Mouse (Mus musculus) splenic B cell, adult 2 months (primary cell): ENCODE results near the gene AC109138.7.

Experiments
- DNase-seq: peaks from one replicate; pipeline ENCODE4 v3.0.0-alpha.2; 2011; ENCODE audit warnings: low read depth, low spot score
- H3K27me3 ChIP-seq: 2 replicates; pipeline ENCODE4 v1.6.1; 2012; ENCODE audit warnings: mild to moderate bottlenecking, low read length, moderate library complexity, mixed read lengths; ENCODE audit not compliant: control insufficient read depth, poor library complexity, insufficient read depth, severe bottlenecking
- H3K36me3 ChIP-seq: 2 replicates; pipeline ENCODE4 v1.6.1; 2012; ENCODE audit warnings: mild to moderate bottlenecking, low read length, moderate library complexity, mixed read lengths; ENCODE audit not compliant: control insufficient read depth, poor library complexity, insufficient read depth, severe bottlenecking

AC109138.7 gene

DNA sequence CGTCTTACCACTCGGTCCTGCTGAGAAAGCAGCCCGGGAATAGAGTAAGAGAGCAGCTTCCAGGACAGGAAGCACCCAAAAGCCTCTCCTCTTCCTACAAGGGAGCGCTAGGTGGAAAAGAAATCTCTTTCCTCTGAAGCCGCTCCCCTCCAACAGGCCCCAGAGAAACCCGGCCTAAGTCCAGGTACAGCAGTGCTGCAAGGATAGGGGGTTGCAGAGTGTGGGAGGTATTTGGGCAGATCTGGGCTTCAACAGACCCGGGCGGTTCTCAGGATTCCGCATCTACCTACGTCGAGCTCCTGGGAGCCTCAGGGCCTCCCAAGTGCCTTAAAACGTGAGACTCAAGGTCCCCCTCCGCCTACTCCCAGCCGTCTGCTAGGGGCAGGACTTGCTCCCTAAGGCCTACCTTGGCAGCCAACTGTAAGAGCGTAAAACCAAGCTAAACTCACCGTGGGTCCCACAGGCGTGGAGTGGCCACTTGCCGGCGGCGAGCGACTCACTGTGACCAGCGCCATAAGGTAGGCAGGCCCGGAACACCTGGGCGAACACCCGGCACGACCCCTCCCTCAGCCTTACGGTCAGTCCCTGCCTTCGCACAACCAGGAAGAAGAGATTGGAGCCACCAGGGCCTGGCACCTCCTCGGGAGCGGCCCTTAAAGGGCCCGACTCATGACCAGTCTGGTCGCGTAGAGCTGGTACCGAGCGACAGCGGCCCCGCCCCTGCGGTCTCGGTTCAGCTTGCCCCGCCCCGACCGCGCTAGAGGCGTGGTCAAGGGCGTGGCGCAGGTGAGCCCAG lies 54.6 kb downstream of the AC109138.7 start, which contains the start of gene Ssh3:
Ssh3 (minus strand) TSS at position 615 of the 796 bp plus-strand sequence.
- H3K36me3 ChIP-seq = no peaks in the 10 kb centered on the region; the same call in 1 of the 2 replicates
- peak; percentile 77 for DNase-seq

DNA sequence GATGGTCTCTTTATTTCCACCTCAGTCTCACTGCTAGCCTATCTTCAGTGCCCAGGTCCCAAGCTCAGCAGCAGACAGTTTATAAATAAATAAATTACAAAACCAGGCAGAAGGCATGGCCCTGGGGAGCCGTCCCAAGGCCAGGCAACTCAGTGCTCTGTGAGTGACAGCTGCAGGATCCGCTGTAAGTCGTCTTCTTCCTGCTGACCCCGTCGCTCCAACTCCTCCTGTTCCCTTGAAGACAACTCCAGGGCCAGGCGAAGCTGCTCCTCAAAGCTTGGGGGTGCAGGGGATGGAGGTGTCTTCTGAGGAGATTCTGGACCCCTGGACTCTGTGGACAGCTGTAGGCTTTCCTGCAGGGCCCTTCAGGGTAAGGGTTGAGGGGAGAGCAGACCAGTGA lies 56.0 kb downstream of the AC109138.7 start:
- no peaks in the 10 kb centered on the region; the same call in 1 of the 2 replicates for H3K36me3 ChIP-seq
- DNase-seq = no peak
- no peaks in the 10 kb centered on the region for H3K27me3 ChIP-seq

More for the DNA sequence above, 54.6 kb downstream of the AC109138.7 start, which contains the start of gene Ssh3:
- H3K27me3 ChIP-seq = no peaks in the 10 kb centered on the region

DNA sequence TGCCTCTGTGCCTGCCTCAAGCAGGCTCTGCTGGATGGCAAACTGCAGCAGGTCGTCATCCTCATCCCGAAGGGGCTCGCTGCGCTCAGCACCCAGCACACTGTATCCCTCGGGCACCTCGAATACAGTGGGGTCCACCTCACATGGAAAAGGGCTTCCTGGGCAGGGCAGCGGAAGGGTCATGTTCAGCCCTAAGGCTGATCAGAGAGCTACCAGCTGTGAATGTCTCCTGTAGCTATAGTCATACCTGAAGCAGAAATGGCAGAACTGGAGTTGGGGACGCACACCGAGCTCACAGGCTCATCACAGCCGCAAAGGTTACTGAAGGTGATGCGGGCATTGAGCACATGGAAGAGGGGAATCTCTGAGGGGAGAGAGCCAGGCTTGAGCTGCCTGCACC lies 56.8 kb downstream of the AC109138.7 start:
- H3K27me3 ChIP-seq = no peaks in the 10 kb centered on the region
- DNase-seq = no peak
- H3K36me3 ChIP-seq = no peaks in the 10 kb centered on the region

DNA sequence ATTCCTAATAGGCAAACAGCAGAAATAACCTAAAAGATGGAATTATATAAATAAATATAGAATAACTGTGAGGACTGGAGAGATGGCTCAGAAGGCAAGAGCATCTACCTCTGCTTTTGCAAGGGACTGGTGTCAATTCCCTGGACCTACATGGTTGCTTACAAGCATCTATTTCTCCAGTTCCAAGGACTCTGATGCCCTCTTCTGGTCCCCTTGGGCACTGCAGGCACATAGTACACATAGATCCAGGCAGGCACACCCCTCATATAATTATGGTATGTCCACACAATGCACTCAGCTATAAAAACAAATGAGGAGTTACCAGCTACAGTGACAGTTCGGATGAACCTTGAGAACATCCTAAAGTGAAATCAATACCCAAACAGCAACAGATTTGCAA lies 65.3 kb downstream of the AC109138.7 start:
- no peaks in the 10 kb centered on the region for H3K36me3 ChIP-seq
- DNase-seq = no peak
- no peaks in the 10 kb centered on the region for H3K27me3 ChIP-seq

DNA sequence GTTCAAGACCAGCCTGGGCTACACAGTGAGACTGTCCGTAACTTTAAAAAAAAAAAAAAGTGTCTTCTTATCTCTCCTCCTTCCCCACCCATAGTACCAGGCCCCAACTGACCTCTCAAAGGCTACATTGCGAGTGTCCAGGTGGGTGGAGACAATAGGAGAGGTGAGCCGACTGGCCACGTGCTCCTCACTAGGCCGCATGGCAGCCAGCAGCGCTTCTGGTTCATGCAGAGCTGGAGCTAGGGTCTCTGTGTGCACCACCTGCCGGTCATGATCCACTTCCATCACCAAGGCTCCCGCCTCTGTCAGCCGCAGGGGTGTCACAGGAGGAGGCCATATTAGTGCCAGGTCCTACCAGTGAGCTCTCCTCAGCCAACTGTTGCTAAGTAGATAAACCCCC lies 66.3 kb downstream of the AC109138.7 start:
- Histone ChIP-seq H3K27me3 (no peaks in the 10 kb centered on the region), H3K36me3 (peaks cover under 1% of the 10 kb centered on the region; the same call in 1 of the 2 replicates)
- DNase-seq = no peak
